Mouse (Mus musculus) inflammation-experienced regulatory T-cells (primary cell): ENCODE data around the gene Slc1a7. TPM values are rescaled to one million over a fixed set of nuclear protein-coding genes. Genes with fewer than 3 reads are reported as not detected.

Experiments used
- polyA plus RNA-seq, 2 experiments: library from polyadenylated mRNA; unstranded; fragments of 100-300 nt; shearing (Covaris generic); gene quantifications; one replicate each; pipeline ENCODE4 v1.2.1; 2017

Gene Slc1a7
- polyA plus RNA-seq = under 1 TPM in 1 of 2 experiments, not detected in 1; 0.13 TPM

DNA sequence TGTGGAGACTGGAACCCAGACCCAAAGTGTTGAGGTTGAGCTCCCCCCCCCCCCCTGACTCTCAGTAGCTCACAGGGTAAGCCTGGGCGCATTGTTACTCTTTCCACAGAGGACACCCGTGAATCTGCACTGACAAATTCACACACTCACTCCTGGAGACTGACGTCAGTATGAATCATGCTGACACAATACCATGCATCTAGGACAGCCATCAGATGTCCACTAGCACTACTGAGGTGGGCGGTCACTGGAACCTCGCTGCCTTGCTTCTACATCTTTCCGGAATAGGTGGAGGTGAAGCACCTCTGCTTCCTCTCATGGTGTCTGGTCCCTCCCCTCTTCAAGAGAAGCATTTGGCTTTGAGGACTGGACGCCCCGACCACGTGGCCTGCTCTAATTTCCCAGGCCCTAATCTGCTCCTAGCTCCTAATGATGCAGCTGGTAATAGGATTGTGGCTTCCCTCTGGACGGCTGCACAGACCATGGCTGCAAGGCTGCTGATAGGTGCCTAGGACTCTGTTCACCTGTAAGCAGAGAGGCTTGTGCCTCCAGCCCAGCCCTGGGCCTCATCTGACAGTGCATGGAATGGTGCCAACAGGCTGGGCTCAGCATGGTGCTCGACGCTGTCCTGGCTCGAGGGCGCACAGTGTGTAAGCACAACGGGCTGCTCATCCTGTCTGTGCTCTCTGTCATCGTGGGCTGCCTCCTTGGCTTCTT, at the start of gene Slc1a7:
Gene Slc1a7 (plus strand): TSS at position 367 of the 717 bp plus-strand sequence.

DNA sequence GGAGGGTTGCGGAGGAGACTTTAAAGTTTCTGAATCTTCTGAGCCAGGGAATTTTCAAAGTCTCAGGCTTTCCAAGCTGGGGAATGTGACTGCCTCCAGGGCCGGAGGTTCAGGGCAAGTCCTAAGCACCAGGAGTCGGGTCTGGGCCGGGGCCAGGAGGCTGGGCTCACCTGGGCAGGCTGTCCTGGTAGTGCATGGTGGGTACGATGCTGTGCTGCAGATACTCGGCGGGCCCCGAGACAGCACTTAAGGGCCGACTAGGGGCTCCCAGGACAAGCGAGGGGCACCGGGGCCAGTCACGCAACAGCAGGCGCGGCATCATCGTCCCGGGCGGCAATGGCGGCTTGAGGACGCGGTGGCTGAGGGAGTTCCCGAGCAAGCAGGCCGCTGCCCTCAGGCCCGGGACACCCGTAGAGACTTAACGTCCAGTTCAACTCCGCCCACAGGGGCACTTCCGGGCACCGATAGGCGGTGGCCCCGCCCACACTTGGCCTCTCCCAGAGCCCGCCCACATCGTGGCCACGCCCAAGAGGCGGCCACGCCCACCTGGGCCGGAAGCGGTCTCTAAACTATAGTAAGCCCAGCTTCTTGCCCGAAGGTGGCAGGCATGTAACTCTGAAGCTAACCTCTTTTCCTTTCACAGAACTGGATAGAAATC, 44.9 kb upstream of the Slc1a7 start, which contains the start of gene Cpt2:
Gene Cpt2 (minus strand): TSS at position 466 of the 658 bp plus-strand sequence.

Other genes with a start within 250 kb of the Slc1a7 start
- 1 to 10 TPM; 5.4 to 8.7 TPM for gene Lrp8, start 166.1 kb upstream of the Slc1a7 start, polyA plus RNA-seq
- gene Magoh, start 88.6 kb upstream of the Slc1a7 start, polyA plus RNA-seq = 100 to 1,000 TPM; 119 to 131 TPM
- 10 to 100 TPM; 54.9 to 81.3 TPM for gene 0610037L13Rik, start 78.5 kb upstream of the Slc1a7 start, polyA plus RNA-seq
- gene Cpt2, start 44.7 kb upstream of the Slc1a7 start, polyA plus RNA-seq = 10 to 100 TPM; 20.2 to 24.5 TPM
- under 1 TPM in 1 of 2 experiments, not detected in 1; 0.94 TPM for gene Podn, start 128.1 kb downstream of the Slc1a7 start, polyA plus RNA-seq
- gene Scp2, start 176.7 kb downstream of the Slc1a7 start, polyA plus RNA-seq = 100 to 1,000 TPM; 291 to 308 TPM
- gene Echdc2, start 197.1 kb downstream of the Slc1a7 start, polyA plus RNA-seq = 1 to 10 TPM; 4.5 to 9.0 TPM
- gene Zyg11a, start 249.7 kb downstream of the Slc1a7 start, polyA plus RNA-seq = not detected